Mouse (Mus musculus): ENCODE results near the gene Ogt. TPM values are rescaled to one million over a fixed set of nuclear protein-coding genes. Genes with fewer than 3 reads are reported as not detected.

Gene Ogt
- polyA plus RNA-seq (2017; shearing (Covaris generic)): 392 TPM

GRCm38 (mm10) chrX:101639741-101640166 is at the start of gene Ogt:
Ogt (plus strand) TSS chrX:101640060.

GRCm38 (mm10) chrX:101733828-101734319 is 94.0 kb downstream of the Ogt start, which contains the start of gene Cxcr3:
Cxcr3 (minus strand) TSS chrX:101734269.

Other genes starting within 250 kb of the Ogt start
- gene Zmym3, start 219.2 kb upstream of the Ogt start, polyA plus RNA-seq (2017; shearing (Covaris generic)): 21.8 TPM
- 343 TPM for gene Nono, start 210.7 kb upstream of the Ogt start, polyA plus RNA-seq (2017; shearing (Covaris generic))
- 0.56 TPM for gene Itgb1bp2, start 191.0 kb upstream of the Ogt start, polyA plus RNA-seq (2017; shearing (Covaris generic))
- gene Taf1, start 107.3 kb upstream of the Ogt start, polyA plus RNA-seq (2017; shearing (Covaris generic)): 34.7 TPM
- gene Cxcr3, start 94.2 kb downstream of the Ogt start, polyA plus RNA-seq (2017; shearing (Covaris generic)): 246 TPM
- 0.21 TPM for gene Gm4779, start 154.4 kb downstream of the Ogt start, polyA plus RNA-seq (2017; shearing (Covaris generic))
- not detected for gene 8030474K03Rik, start 154.6 kb downstream of the Ogt start, polyA plus RNA-seq (2017; shearing (Covaris generic))
- 1.4 TPM for gene Nhsl2, start 209.3 kb downstream of the Ogt start, polyA plus RNA-seq (2017; shearing (Covaris generic))

Measured in inflammation-experienced regulatory T-cells, adult 16 weeks (primary cell).